Mouse (Mus musculus) embryo, embryonic 11 days (tissue): Measurements from ENCODE around the gene Sys1.

Experiments
- DNase-seq: peaks from one replicate; pipeline ENCODE4 v3.0.0-alpha.2; 2015

The Sys1 gene

DNA sequence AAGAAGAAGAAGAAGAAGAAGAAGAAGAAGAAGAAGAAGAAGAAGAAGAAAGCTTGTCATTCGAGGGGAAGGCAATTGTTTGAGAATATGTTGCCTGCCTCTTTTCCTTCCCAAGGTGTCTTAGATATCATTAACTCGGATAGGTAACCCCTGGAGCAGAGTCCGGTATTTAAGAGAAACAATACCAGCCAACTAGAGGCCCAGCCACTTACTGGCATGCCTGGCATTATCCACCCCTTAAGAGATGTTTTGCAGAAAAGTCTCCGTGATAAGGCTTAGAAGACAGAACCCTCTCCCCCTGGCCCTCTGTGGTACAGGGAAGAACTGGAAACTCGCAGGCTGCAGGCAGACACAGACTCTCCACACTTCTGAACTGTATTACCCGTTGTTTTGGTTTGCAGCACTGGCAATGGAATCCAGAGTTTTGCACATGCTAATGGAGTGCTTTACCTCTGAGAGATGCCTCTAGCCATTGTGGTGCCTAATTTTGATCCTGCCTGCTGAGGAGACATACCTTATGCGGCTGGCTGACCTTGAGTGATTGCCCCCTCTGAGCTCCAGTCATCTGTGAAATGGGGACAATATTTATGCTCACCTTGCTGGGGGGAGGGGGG lies 2.8 kb upstream of the Sys1 start:
- no peak for DNase-seq

DNA sequence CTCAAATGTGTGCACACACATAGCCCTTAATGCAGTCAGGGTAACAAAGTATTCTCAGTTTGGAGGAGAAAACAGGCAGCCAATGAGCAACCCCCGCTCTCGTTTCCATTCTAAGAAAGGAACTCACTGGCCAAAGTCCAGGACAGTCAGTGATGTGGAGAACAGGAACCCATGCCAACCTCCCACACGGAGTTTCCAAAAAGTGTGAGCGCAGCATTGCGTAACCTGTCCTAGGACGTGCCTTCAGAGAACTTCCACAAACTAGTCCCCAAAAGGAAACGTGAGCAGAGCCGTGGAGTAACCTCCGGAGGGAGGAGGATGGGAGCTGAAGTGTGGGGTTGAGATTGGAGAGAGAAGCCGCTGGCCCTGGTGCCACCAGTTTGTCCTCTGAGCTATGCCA lies 1.9 kb upstream of the Sys1 start:
- DNase-seq, result no peak

DNA sequence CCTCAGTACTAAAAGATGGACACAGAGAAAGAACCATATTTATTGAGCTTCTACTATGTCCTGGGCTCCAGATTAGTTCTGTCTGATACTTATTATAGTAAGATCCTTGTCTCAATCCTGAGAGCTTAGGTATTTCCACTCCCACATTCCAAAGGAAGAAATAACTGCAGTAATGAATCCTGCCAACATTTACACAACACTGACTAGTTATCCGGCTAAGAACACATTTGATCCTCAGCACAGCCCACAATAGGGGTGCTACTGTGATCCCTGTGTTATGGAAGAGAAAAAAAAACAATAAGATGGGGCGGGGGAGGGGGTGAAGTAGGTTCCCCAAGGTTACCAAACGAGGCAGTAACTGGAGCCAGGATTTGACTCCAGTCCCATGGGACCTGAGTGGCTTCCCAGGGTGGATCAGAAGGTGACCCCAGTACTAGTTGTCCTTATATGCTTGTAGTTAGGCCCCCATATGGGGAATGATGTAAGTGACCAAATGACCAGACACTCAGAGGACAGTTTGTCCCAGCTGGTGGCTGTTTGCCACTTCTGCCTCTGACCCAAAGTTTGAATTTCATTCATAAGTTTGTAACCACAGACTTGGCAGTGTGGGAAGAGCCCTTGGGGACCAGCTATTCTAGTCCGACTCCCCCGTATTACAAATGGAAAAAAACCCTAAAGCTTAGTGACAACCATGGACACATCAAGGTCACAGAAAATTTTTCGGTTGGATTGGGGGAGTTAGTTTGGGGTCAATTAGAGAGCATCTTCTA lies 1.2 kb upstream of the Sys1 start:
- DNase-seq, result no peak

DNA sequence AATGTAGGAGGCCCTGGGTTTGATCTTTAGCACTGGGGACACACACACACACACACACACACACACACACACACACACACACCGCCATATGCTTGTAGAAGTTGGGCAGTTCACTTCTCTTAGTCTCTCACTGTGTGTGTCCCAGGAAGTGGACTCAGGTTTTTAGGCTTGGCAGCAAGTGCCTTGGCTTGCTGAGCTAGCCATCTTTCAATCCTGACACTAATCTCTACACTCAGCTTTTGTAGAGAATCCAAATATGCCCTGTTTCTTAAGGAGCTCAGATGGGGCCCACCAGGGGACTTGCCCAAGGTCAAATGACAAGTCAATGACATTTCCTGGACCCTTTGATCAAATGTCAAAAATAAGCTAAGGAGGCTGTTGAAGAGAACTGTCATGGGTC lies 351 bp upstream of the Sys1 start:
- DNase-seq, result no peak

DNA sequence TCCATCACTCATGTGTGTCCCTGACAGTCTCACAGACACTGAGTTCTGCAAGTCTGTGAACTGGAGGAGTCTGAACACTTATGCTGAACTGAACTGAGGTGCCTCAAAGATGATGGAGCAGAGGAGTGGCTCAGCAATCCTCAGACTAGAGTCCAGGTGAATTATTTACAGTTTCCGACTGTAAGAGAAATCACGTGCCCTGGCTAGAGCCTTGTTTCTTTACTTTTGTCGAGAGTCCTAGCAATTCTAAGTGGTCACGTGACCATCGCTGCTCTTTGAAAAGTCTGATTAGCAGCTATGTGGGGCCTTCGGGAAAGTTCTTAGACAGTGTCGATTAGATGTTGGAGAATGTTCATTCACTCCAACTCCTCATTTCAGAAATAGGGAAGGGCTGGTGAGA lies 1.2 kb downstream of the Sys1 start:
- no peak for DNase-seq

DNA sequence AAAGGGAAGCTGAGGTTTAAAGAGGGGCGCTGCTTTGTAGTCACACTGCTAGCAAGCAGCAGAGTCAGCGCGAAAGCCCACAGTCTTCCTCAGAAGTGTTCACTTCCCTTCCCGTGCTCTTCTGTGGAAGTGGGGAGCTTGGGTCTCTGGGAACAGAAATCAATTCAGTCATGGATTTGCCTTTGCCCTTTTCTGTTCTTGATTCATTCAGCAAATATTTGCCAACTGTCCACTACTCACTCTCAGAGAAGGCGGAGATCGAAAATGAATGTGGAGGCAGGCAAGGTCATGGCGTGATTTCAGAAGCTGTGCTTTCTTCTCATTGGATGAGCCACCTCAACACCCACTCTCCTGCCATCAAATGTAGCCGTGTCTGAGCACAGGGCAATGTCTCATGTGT lies 1.8 kb downstream of the Sys1 start:
- no peak for DNase-seq

DNA sequence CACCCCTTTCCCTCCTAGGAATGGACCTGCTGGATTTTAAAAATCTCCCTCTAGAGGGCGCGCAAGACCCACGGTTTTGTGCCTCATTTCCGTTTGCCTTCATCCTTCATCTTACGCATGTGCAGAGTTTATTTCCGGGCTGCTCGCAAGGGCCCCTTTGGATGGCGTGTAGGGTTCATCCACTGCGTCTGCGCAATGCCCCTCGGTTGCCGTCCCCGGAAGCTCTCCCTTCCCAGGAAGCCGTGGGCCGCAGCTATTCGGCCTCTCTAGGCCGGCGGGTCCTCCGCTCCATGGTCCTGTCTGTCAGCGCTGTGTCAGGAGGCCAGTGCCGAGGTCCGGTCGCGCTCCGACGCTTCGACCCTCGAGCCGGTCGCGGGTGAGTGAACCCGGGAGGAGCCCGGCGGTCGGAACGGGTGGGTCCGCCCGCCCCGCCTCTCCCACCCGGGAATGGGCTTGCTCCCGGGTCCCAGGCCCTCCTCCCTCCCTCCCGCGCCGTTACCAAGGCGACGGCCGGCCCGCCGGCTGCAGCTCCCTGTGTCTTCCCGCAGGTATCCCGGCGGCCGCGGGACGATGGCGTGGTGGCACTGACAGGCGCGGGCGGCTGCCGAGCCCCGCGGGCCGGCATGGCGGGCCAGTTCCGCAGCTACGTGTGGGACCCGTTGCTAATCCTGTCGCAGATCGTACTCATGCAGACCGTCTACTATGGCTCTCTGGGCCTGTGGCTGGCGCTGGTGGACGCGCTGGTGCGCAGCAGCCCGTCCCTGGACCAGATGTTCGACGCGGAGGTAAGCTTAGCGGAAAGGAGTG lies 4.2 kb downstream of the Sys1 start, which contains the start of gene Gm20458:
Gm20458 (plus strand) TSS at position 223 of the 807 bp plus-strand sequence.
- DNase-seq, result peak; percentile 98

DNA sequence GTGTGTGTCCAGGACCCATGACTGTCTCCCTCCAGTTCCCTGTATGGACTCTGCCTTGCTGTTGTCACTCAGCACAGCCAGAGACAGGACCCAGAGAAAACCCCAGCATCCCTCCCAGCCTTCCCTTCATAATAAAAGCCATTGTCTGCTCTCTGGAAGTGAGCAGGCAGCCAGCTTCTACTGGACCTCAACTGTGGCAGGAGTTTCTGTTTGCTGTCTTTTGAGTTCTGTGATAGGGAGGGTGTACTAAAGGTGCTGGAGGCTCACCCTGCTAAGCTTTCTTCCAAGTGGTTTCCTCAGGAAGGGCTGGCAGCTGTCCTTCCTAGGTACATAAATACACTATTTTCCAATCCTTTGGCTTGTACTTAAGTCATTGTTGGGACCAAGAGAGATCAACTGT lies 8.4 kb downstream of the Sys1 start:
- no peak for DNase-seq

DNA sequence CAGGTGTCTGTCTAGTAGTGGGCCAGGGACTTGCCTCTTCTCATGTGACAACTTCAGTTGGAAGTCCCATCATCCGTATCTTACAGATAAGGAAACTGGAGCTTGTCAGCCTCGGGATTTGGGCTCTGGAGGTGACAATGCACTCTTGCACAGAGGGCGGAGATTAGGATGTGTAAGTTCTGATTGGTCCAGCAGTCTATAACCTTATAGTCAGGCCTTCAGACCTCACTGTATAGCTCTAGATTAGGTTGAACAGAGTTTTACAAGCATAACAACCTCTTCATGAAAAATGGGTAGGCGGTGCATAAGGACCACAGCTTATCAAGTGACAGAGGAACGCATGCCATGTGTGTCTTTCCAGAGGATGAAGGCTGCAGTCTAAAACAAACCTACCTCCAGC lies 10.0 kb downstream of the Sys1 start:
- no peak for DNase-seq

DNA sequence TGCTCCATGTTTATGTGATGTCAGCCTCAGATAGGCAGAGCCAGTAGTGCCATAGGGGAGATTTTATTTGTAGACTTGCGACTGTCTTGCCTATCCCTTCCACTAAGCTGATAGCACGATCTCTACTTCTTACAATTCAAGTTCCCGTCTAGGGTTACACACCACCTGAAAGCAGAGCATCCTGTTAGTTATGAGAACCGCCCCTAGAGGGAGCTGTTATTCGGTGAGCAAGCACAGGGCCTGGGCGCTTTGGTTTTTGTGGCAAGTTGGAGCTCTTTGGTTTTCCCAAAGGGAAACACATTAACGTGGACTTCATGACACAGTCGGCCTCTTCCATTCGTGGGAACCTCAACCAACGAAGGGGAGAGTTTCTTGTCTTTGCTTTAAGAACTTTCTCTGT lies 13.5 kb downstream of the Sys1 start:
- DNase-seq, result peak; percentile 75

DNA sequence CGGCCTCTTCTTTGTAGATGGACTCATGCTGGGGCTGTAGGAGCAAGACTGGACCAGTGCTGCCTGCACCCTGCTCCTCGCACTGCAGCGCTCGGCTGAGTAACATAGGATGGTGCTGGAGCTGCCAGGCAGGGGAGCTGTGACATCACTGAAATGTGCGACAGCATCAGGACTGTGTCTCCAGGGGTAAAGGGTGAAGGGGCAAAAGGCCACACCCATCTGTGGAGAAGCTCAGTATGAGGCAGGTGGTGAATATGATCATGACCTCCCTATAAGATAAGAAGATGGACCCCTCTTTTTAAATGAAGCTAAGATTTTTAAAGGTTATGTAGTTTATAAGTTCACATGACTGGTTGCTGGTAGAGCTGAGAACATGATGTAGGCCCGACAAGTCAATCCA lies 16.9 kb downstream of the Sys1 start, which contains the start of gene Trp53tg5:
Trp53tg5 (minus strand) TSS at position 101 of the 400 bp plus-strand sequence.
- DNase-seq, result no peak

DNA sequence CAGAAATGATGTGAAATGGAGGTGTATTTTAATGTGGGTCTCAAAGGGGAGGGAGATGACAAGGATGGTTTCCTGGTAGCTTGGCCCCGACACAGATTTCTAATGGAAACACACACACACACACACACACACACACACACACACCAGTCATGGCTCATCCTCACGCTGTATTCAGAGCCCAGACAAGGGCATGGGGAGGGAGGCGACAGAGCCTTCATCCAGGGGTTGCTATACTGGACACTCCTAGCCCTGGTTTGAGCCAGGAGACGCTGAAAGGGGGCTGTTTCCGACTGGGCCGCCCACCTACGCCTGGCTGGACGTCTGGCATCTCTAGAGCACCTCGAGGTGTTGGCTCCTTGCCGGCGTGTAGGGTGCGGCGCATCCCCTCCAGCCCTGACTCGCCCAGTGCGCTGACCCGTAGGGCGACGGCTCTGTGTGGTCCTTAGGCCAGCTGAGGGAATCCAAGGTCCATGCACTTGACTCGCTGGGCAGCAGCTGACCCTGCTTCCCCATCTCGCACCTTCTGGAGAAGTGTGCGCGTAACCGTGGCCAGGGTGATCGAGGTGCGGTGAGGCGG lies 29.0 kb downstream of the Sys1 start, which contains the start of gene Dbndd2:
Dbndd2 (plus strand) TSS at position 426 of the 577 bp plus-strand sequence.
- DNase-seq, result no peak

DNA sequence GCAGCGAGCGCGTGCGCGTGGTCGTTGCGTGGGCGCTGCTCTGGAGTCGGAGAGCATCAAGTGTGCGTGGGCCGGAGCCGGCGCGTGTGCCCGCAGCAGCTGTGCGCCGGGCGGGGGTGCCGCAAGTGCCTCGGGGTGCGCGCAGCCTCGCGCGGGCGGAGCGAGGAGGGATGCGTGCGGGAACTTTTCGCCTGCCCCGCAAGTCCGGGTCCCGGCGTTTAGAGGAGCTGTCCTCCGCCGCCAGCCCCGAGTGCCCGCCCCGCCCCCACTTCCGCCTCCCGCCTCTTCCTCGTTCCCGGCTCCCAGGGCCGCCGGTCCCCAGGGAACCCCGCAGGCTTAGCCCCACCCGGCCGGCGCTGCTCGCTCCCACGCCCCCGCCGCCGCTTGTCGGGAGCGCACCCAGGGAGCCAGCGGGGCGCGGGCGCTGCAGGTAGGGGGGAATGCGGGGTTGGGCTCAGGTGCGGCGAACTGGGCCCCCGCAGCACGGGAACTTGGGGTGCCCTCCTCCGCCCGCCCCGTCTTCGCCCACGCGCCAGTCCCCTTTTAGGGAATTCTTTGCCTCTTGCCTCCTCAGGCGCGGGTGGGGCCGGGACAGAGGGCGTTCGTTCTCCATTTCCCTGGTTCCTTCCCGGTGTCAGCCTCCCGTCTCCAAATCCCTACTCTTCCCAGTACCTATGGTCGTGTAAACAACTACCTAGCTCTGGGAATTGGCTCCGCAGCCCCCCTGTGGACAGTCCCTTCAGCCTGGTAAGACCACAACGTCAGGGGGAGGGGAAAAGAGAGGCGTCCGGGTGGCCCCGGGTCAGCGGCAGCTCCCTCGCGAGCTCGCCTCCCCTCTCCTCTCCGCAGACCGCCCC lies 29.7 kb downstream of the Sys1 start:
- DNase-seq, result peak; percentile 60

DNA sequence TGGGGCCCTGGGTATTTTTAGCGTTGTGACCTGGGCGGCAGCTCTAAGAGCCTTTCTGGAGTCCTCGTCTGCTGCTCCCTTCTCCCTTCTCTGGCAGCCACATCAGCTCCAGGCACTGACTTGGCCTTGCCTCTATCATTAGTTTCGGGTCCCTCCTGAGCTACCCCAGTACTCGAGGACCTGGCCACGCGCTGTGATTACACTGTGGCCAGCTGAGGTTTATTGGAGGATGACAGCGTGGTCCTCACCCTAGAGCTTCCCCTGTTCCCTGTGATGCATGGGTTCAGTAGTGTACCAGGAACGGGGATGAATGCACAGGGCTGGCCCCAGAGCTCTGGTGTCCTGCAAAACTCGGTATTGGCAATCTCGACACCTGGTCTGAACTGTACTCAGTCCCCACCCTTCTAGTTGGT lies 30.4 kb downstream of the Sys1 start:
- no peak for DNase-seq

DNA sequence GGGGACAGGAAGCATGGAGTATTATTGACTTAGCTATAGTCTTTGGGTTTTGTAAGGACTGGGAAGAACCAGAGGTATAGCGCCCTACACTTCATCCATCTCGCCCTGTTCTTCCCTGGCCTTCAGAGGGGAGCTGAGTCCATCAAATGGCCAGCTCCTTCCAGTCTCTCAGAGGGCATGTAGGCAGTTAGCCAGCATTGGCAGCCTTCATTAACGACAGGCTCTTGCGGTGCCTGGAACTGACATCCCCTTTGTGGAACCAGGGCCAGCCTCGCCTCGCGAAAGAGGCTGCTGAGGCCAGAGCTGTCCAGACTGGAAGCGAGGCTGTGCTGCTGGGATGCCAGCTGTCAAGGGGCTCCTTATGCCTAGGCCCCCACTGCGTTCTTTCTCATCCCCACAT lies 31.0 kb downstream of the Sys1 start:
- no peak for DNase-seq

DNA sequence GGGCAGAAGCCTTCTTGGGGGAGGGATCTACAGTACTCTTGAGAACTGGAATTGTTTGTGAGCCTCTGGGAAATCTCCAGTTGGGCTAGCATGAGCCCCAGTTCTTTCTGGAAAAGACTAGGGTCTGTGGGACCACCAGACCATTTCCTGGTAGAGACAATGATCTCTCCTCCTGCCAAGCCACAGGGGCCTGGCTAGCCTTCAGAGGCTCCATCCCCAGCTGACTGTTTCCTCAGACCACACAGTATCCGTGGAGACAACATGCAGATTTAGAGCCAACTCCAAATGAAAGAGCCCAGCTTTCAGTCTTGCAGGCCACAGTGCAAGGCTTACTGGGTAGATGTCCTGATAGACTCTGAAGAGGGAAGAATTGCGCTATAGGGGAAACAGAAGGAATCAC lies 37.4 kb downstream of the Sys1 start:
- DNase-seq, result no peak

DNA sequence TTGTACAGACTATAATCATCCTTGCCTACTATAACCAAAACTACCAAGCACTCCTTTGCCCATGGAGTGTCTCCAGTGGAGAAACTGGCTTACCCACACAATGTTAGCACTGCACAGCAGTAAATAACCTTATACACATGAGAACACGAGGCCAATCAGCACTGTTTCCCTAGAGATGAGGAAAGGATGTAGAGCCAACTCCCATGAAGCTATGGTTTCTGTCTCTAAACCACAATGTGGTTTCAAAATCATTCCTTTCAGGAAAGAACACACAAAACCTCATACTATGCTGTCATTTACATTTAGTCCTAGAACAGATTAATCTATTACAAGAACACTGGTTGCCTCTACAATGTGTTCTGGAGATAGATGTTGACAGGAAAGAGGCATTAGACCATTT lies 39.6 kb downstream of the Sys1 start:
- DNase-seq, result no peak

DNA sequence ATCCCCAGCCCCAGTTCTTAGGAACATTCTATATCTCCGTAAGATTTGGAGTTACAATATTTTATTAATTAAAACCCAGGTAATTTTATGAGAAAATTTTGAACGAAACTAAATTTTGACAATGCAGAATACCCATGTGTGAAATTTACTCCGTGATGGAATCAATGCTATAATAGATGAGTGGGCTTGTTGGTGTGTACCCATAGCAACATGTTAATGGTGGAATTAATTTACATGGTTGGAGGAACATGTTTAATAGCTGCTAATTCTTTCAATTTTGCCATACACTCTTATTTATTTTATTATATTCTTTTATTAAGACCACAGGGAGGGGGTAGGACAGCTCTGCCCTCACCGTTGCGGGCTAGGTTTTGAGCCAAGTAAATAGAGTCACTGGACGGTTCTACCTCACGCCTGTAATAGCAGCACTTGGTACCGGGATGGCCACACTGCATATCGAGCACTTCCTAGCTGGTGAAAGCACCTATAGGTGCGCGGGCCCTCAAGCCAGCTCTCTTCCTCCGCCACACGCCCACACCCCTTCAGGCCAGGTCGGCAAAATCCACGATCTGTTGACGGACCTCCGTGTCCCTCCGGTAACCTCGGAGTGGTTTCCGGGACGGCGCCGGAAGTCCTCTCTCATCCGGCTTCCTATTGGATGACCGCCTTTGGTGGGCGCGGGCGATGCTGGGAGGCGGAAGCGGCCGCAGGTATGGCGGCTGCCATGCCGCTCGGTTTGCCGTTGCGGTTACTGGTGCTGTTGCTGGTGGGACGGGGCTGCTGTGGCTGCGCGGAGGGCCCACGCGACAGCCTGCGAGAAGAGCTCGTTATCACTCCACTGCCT lies 40.3 kb downstream of the Sys1 start, which contains the start of gene Pigt:
Pigt (plus strand) TSS at position 674 of the 844 bp plus-strand sequence.
- DNase-seq, result peak; percentile 93

DNA sequence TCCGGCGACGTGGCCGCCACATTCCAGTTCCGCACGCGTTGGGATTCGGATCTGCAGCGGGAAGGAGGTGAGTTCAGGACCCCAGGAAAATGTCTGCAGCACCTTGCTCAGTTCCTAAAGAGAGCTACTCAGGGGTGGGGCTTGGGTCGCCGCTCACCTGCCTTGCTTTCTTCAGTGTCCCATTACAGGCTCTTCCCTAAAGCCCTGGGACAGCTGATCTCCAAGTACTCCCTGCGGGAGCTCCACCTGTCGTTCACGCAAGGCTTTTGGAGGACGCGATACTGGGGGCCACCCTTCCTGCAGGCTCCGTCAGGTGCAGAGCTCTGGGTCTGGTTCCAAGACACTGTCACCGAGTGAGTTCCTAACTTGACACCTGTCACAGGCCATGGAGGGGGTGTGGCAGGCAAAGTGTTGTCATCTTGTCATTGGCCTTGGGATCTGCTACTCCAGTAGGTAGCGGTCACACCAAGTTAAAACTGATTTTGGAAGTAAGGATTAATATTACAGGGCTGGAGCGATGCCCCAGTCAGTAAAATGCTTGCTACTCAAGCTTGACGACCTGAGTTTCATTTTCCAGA lies 41.0 kb downstream of the Sys1 start:
- DNase-seq, result no peak

DNA sequence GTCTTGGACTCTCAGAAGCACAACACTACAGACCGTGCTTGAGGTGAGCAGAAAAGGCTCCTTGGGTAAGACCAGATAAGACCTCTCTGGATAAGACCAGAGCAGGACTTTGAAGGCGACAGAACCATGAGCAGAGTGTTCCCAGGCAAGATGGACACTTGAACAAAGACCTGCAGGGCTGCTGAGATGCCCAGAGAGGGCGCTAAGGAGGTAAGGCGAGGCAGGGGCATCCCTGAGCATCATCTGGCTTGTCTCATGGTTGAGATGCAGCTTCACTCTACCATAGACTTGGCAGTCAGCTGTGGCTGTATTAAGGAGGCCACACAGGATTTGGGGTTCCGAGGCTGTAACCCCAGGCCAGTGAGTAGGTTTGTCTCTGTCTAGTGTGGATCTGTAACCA lies 42.6 kb downstream of the Sys1 start:
- no peak for DNase-seq

DNA sequence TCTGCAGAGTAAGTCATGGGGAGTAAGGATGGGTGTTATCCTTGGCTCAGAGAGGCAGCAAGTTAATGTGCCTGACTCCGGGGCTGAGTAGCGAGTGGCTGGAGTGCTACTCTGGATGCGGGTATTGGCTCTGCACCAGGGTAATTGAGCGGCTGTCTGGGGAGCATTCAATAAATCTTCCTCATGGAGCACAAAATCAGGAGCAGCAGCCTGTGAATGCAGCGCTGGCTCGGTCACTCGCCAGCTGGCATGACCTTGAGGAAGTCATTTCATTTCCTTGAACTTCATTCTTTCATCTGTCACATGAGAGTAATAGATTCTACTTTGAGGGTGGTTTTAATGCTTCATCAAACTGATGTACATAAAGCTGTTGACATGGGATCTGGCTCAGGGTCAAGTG lies 43.7 kb downstream of the Sys1 start:
- no peak for DNase-seq
